Mouse (Mus musculus) midbrain, embryonic 14.5 days (tissue): Measurements from ENCODE around the gene Zfp383. TPM values are rescaled to one million over a fixed set of nuclear protein-coding genes. Genes with fewer than 3 reads are reported as not detected.
"Not testable (repeated sequence)": the region's sequence is repeated elsewhere in the genome, so short reads cannot be mapped to it uniquely, and the experiment has no call there.

Source experiments
- ATAC-seq: fragments of 200-750 bp; cut with Nextera tagmentation; 2 replicates; pipeline ENCODE4 v1.8.0; 2017; ENCODE audit warnings: moderate number of reproducible peaks, moderate library complexity; ENCODE audit not compliant: low FRiP score, low TSS enrichment
- DNase-seq: peaks from one replicate; pipeline ENCODE4 v3.0.0-alpha.2; 2015
- H3K27ac ChIP-seq: fragments of 300-500 bp; sonication (generic); replicated peaks from 2 replicates; pipeline ENCODE4 v1.5.1; 2014; ENCODE audit warnings: mild to moderate bottlenecking, low read depth, low read length, moderate library complexity
- H3K27me3 ChIP-seq: fragments of 300-500 bp; sonication (generic); 2 replicates; pipeline ENCODE4 v1.6.1; 2014; ENCODE audit warnings: low read length, control low read depth, mixed read lengths; ENCODE audit not compliant: control insufficient read depth, insufficient read depth
- H3K36me3 ChIP-seq: fragments of 300-500 bp; sonication (generic); 2 replicates; pipeline ENCODE4 v1.6.1; 2014; ENCODE audit warnings: low read length, control low read depth; ENCODE audit not compliant: control insufficient read depth, insufficient read depth
- H3K4me1 ChIP-seq: fragments of 300-500 bp; sonication (generic); 2 replicates; pipeline ENCODE4 v1.6.1; 2014; ENCODE audit warnings: mild to moderate bottlenecking, antibody characterized with exemption, low read length, control low read depth; ENCODE audit not compliant: control insufficient read depth, insufficient read depth
- H3K4me2 ChIP-seq: fragments of 300-500 bp; sonication (generic); 2 replicates; pipeline ENCODE4 v1.6.1; 2014; ENCODE audit warnings: mild to moderate bottlenecking, low read length, moderate library complexity
- H3K4me3 ChIP-seq: fragments of 300-500 bp; sonication (generic); replicated peaks from 2 replicates; pipeline ENCODE4 v1.5.1; 2014; ENCODE audit warnings: low read depth, low read length
- H3K9ac ChIP-seq: fragments of 300-500 bp; sonication (generic); replicated peaks from 2 replicates; pipeline ENCODE4 v1.6.1; 2014; ENCODE audit warnings: mild to moderate bottlenecking, low read length, moderate library complexity
- H3K9me3 ChIP-seq: fragments of 300-500 bp; sonication (generic); 2 replicates; pipeline ENCODE4 v1.6.1; 2016; ENCODE audit warnings: low read length, control low read depth, mixed read lengths; ENCODE audit not compliant: control insufficient read depth
- WGBS: fragments of 180-500 bp; shearing (Covaris S2); extraction: QIAGEN DNeasy Blood & Tissue Kit; methylation state at CpG from one replicate; pipeline ENCODE4 v1.1.7; 2014; 5-methylcytosine and 5-hydroxymethylcytosine counted together
- polyA plus RNA-seq: library from polyadenylated mRNA; unstranded; fragments of >200 nt; fragmentation: Nextera tagmentation; extraction: Ambion mirVana; gene quantifications from 2 replicates; pipeline ENCODE4 v1.2.1, GENCODE M21; 2014

Zfp383 gene
- polyA plus RNA-seq = 7.0 and 12.3 TPM in 2 replicates

GRCm38 (mm10) chr7:29908130-29908950 is at the start of gene Zfp383:
Gene Zfp383 (plus strand): TSS chr7:29908223.
- Histone ChIP-seq H3K9ac (peak within 1 kb of the TSS; percentile 80), H3K4me3 (peak within 1 kb of the TSS; percentile 72), H3K27ac (peak within 1 kb of the TSS; percentile 98), H3K4me2 (peak within 1 kb of the TSS; percentile 68), H3K36me3 (peaks cover 26% of the 10 kb centered on the region), H3K27me3 (no peaks in the 10 kb centered on the region), H3K9me3 (no peaks in the 10 kb centered on the region), H3K4me1 (peaks cover 20% of the 10 kb centered on the region)
- DNase-seq (peak; percentile 95), ATAC-seq (peak; percentile 83)
- under 1% methylated on average over 33 of the region's 33 CpGs for WGBS

DNA sequence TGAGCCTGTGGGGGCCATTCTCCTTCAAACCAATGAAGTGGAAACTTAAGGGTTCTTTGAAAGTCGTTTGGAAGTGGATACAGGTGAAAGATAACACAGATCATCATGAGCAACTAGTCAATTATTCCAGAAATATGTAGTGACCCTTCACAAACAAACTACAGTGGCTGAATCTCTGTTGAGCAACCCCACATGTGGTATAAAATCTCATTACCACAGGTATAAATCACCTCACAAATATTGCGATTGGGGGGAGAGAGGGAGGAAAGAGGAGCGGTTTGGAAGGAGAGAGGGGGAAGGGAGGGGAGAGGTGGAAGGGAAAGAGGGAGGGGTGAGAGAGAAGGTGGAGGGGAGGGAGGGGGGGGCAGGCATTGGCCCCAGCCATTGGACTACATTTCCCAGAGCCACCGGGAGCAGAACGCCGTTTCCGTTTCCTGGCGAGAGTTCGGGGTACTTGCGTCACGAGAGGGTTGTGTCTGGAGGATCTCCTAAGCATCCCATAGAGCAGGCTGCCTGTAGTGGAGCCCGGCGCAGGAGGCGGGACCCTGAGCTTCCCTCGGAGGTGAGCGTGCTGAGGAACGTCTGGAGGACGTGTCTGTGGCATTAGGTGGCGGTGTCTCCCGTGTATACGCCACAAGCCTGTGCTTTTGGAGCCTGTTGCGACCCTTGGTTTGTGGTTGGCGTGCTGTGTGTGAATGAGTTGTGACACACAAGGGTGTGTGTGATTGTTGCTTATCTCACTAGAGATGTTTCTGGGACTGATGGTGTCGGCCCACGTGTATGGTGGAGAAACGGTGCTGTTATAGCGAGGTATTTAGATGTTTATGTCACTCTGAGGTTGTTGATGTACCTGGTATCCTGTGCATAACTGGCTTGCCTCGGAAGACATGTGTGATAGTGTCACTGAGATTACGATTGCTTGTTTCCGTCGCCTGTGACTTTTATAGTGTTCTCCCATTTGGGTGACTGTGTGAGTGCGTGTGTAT is 48.2 kb upstream of the Zfp383 start, which contains the start of gene Zfp420:
Zfp420 (plus strand) TSS at position 448 of the 986 bp plus-strand sequence.
- peak within 1 kb of the TSS; percentile 67 for H3K9ac ChIP-seq
- ATAC-seq (peak; percentile 98), DNase-seq (peak; percentile 96)
- H3K4me2 ChIP-seq = peak within 1 kb of the TSS; percentile 77
- peaks cover 10% of the 10 kb centered on the region for H3K4me1 ChIP-seq
- 5% methylated on average over 32 of the region's 32 CpGs for WGBS
- H3K27me3 ChIP-seq = no peaks in the 10 kb centered on the region
- peaks cover 5% of the 10 kb centered on the region; the same call in 1 of the 2 replicates for H3K36me3 ChIP-seq
- peak within 1 kb of the TSS; percentile 54 for H3K4me3 ChIP-seq
- H3K9me3 ChIP-seq = no peaks in the 10 kb centered on the region
- H3K27ac ChIP-seq = peak within 1 kb of the TSS; percentile 60

DNA sequence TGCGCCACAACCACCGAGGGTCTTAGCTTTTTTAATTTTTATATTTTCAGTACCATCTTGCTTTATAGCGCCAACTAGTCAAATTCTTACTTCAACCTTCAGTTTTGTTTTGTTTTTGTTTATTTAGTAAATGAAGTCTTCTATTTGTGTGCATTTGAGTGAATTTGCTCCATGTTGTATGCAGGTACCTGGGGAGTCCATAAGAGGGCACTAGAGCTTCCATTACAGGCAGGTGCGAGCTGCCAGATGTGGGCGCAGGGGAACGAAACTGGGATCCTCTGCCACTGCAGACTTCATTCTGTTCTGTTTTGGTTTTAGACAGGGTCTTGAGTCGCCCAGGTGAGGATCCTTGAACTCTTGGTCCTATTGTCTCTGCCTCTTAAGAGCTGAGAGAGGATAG is 46.4 kb upstream of the Zfp383 start:
- Histone ChIP-seq H3K9ac (no peak overlapping the region), H3K36me3 (peaks cover 5% of the 10 kb centered on the region; the same call in 1 of the 2 replicates), H3K9me3 (no peaks in the 10 kb centered on the region), H3K4me3 (no peak overlapping the region), H3K4me2 (no peak overlapping the region), H3K27ac (no peak overlapping the region), H3K4me1 (peaks cover 10% of the 10 kb centered on the region), H3K27me3 (no peaks in the 10 kb centered on the region)
- ATAC-seq (no peak), DNase-seq (no peak)
- WGBS = 88% methylated on average over 7 of the region's 7 CpGs

- no peak overlapping the region for H3K9ac ChIP-seq
- H3K36me3 ChIP-seq = peaks cover 44% of the 10 kb centered on the region
- ATAC-seq (no peak), DNase-seq (no peak)
- WGBS = 93% methylated on average over 10 of the region's 10 CpGs
- no peak overlapping the region for H3K27ac ChIP-seq
- H3K4me2 ChIP-seq = no peak overlapping the region
- H3K4me1 ChIP-seq = no peaks in the 10 kb centered on the region
- no peaks in the 10 kb centered on the region for H3K27me3 ChIP-seq
- H3K4me3 ChIP-seq = no peak overlapping the region
- peaks cover 26% of the 10 kb centered on the region for H3K9me3 ChIP-seq
Measured at GRCm38 (mm10) chr7:29874256-29874655, 33.8 kb upstream of the Zfp383 start.

GRCm38 (mm10) chr7:29877561-29877960 is 30.5 kb upstream of the Zfp383 start:
- H3K4me2 ChIP-seq, ATAC-seq, H3K9ac ChIP-seq, H3K4me3 ChIP-seq, DNase-seq, H3K27ac ChIP-seq, H3K27me3 ChIP-seq, H3K4me1 ChIP-seq: not testable (repeated sequence)
- Histone ChIP-seq H3K36me3 (peaks cover 39% of the 10 kb centered on the region), H3K9me3 (peaks cover 26% of the 10 kb centered on the region)
- WGBS = 93% methylated on average over 9 of the region's 9 CpGs

GRCm38 (mm10) chr7:29880056-29880455 is 28.0 kb upstream of the Zfp383 start:
- WGBS = 75% methylated on average over 7 of the region's 7 CpGs

DNA sequence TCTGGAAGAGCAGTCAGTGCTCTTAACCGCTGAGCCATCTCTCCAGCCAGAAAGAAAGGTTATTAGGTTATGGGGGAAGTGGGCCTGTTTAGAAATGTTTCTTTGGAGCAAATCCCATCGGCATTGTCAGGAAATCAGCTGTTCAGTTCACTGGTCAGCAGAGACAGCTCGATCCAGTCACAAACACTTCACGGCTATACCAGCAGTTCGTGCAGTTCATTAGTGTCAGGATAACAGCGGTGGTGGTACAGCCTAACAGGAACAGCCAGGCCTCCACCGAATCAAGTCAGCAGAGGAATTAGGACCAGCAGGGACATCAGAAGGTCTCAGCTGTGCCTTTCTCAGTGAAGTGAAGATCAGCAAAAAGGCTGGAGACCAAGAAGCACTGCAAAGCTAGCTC is 27.1 kb upstream of the Zfp383 start:
- Histone ChIP-seq H3K27ac (no peak overlapping the region), H3K9ac (no peak overlapping the region), H3K4me2 (no peak overlapping the region), H3K9me3 (peaks cover 3% of the 10 kb centered on the region; the same call in 1 of the 2 replicates), H3K36me3 (peaks cover 16% of the 10 kb centered on the region), H3K4me3 (no peak overlapping the region), H3K27me3 (no peaks in the 10 kb centered on the region), H3K4me1 (no peaks in the 10 kb centered on the region)
- DNase-seq = no peak
- WGBS = 94% methylated on average over 7 of the region's 7 CpGs
- no peak for ATAC-seq

More at GRCm38 (mm10) chr7:29880056-29880455, 28.0 kb upstream of the Zfp383 start:
- H3K4me3 ChIP-seq = no peak overlapping the region
- no peak for ATAC-seq
- no peak for DNase-seq
- H3K4me2 ChIP-seq = no peak overlapping the region
- H3K9ac ChIP-seq = no peak overlapping the region
- peaks cover 25% of the 10 kb centered on the region for H3K36me3 ChIP-seq
- no peak overlapping the region for H3K27ac ChIP-seq
- no peaks in the 10 kb centered on the region for H3K4me1 ChIP-seq
- no peaks in the 10 kb centered on the region for H3K27me3 ChIP-seq
- peaks cover 11% of the 10 kb centered on the region for H3K9me3 ChIP-seq

DNA sequence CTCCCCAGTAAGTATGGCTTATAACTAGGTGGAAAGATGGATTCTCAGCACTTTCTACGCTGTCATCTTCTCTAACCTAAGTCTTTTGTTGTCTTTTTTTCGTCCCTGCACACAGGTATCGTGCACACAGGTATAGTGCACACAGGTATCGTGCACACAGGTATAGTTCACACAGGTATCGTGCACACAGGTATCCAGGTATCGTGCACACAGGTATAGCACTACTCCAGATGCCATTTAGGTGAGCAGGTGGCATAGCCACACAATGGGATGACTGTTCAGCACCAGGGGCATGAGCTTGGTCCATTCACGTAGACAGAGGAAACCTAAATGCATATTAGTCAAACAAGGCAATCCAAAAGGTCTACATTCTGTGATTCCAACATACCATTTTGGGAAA is 17.5 kb upstream of the Zfp383 start:
- ATAC-seq (no peak), DNase-seq (no peak)
- no peaks in the 10 kb centered on the region for H3K4me1 ChIP-seq
- no peak overlapping the region for H3K4me3 ChIP-seq
- peaks cover 54% of the 10 kb centered on the region for H3K36me3 ChIP-seq
- H3K9me3 ChIP-seq = peaks cover 40% of the 10 kb centered on the region
- WGBS = 97% methylated on average over 7 of the region's 7 CpGs
- no peak overlapping the region for H3K4me2 ChIP-seq
- H3K27ac ChIP-seq = no peak overlapping the region
- no peak overlapping the region for H3K9ac ChIP-seq
- H3K27me3 ChIP-seq = no peaks in the 10 kb centered on the region
